In the genomic region with DNA sequence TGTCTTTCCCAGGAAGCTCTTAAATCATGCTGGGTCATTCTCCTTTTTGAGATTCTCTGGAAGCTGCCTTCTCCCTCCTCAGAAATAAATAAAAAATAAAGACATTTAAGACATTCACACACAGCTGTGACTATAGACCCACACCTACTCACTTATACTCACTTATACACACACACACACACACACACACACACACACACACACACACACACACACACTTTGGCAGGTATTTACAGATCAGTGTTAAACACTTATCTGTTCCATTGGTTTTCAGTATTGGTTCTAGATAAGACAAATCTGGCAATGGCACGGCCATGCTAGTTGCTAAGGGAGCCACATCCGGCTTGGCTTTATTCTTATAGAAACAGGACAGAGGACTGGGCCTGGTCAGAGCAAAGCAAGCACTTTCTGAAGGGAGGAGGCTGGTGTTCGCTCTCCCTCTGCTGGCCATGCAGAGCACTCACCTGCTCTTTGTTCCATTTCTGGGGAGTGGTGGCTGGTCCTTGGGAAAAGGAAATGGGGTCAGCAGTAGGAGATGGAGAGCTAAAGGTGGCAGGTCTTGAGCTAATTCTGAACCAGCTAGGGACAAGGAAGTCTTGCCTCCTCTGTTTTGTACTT, we compare ENCODE assay signal across 9 mouse cellular contexts.
DNase-seq lines count a peak whose midpoint lies in the region; ATAC-seq lines count a peak whose summit lies in the region.
"Had no signal": no experiment of that assay in that cellular context is flagged by ENCODE, and none has a peak within 500 bp of the region (broad histone marks: within the 10 kb centered on the region; RNA-seq: fewer than 3 reads in every experiment).

No protein-coding gene starts in this region.

- no peak overlapping the region for H3K27ac ChIP-seq in heart, embryonic 16.5 days (ENCODE audit: low read length)
- no peak overlapping the region for H3K27ac ChIP-seq in lung, embryonic 15.5 days
- H3K27ac ChIP-seq: embryonic facial prominence, embryonic 13.5 days had no signal

- H3K4me2 ChIP-seq in heart, embryonic 16.5 days (ENCODE audit: low read depth, low read length): no peak overlapping the region
- H3K4me2 ChIP-seq in lung, embryonic 15.5 days: no peak overlapping the region
- H3K4me2 ChIP-seq: embryonic facial prominence, embryonic 13.5 days had no signal

- H3K36me3 ChIP-seq in heart, embryonic 16.5 days (ENCODE audit: control insufficient read depth, insufficient read depth): no peaks in the 10 kb centered on the region
- H3K36me3 ChIP-seq in lung, embryonic 15.5 days: no peaks in the 10 kb centered on the region
- H3K36me3 ChIP-seq: embryonic facial prominence, embryonic 13.5 days had no signal

- no peaks in the 10 kb centered on the region for H3K9me3 ChIP-seq in heart, embryonic 16.5 days (replicated peaks; ENCODE audit: control insufficient read depth, low read length)
- H3K9me3 ChIP-seq in lung, embryonic 15.5 days: no peaks in the 10 kb centered on the region
- H3K9me3 ChIP-seq: embryonic facial prominence, embryonic 13.5 days had no signal

- ATAC-seq in heart, embryonic 16.5 days (replicated peaks; ENCODE audit: extremely low read depth, insufficient read depth, low FRiP score): peak; percentile 49; the same call in 1 of the 2 replicates
- ATAC-seq in lung, embryonic 15.5 days (ENCODE audit: borderline replicate concordance, extremely low read depth, low FRiP score, low TSS enrichment): peak; percentile 75; the same call in 1 of the 2 replicates

- no peak overlapping the region for H3K9ac ChIP-seq in heart, embryonic 16.5 days (ENCODE audit: low read length)
- no peak overlapping the region for H3K9ac ChIP-seq in lung, embryonic 15.5 days
- H3K9ac ChIP-seq: embryonic facial prominence, embryonic 13.5 days had no signal

- no peaks in the 10 kb centered on the region for H3K27me3 ChIP-seq in heart, embryonic 16.5 days (ENCODE audit: control insufficient read depth, insufficient read depth, low read length)
- no peaks in the 10 kb centered on the region for H3K27me3 ChIP-seq in lung, embryonic 15.5 days
- H3K27me3 ChIP-seq: embryonic facial prominence, embryonic 13.5 days had no signal

- DNase-seq in thymus, postnatal 4 days: peak; percentile 12
- no peak for DNase-seq in thymus, postnatal 36 days
- DNase-seq in cerebellum, adult 9-10 months: peak; percentile 61
- DNase-seq in kidney, postnatal 25 days: peak; percentile 34 to 48
- peak; percentile 72 for DNase-seq in retina, embryonic 14.5 days (ENCODE audit: low spot score)
- no peak for DNase-seq in natural killer cell, adult 2 months (ENCODE audit: low spot score in 2 of 2)

- H3K4me1 ChIP-seq in heart, embryonic 16.5 days (ENCODE audit: control insufficient read depth, insufficient read depth, low read length): peaks cover 6% of the 10 kb centered on the region
- H3K4me1 ChIP-seq in lung, embryonic 15.5 days: no peaks in the 10 kb centered on the region

- no peak overlapping the region for H3K4me3 ChIP-seq in heart, embryonic 16.5 days (ENCODE audit: low read length)
- no peak overlapping the region for H3K4me3 ChIP-seq in lung, embryonic 15.5 days
- H3K4me3 ChIP-seq: embryonic facial prominence, embryonic 13.5 days had no signal

- WGBS in heart, embryonic 16.5 days: 5% methylated on average over 3 of the region's 3 CpGs
- WGBS in lung, embryonic 15.5 days: 19% methylated on average over 3 of the region's 3 CpGs

Comparison
In these comparisons a context has a peak if more than half of its experiments do, and no peak if none do; other contexts are left out.
1. DNase-seq: peak in thymus, postnatal 4 days (single experiment), cerebellum, adult 9-10 months (single experiment), kidney, postnatal 25 days (2 of 2) and retina, embryonic 14.5 days (single experiment); none in thymus, postnatal 36 days (0 of 2) and natural killer cell, adult 2 months (0 of 2).